Comparison of ENCODE assay signal across 8 mouse cellular contexts in the genomic region with DNA sequence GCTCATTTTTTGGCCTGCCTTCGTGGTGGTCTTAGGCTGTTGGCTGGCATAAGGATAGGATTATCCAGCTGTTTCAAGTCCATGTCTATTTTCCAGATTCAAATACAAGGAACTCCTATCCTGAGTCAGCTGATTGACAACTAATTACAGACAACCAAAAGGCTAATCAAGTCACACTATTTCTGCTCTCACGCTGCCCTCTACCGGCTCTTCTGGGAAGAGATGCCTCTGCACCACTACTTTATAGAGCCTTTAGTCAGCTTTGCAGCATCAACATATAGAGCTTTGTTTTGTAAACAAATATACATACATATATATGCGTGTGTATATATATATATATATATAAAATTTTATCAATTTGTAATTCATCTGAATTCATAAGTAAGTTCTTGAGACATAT.
DNase-seq lines count a peak whose midpoint lies in the region; ATAC-seq lines count a peak whose summit lies in the region.

No protein-coding gene starts in this region.

- intact Hi-C loops in heart, postnatal 14 days (cut with DNase I) = loop anchor here (10.0 kb wide), 1 partner anchor 47 kb away; no protein-coding TSS in a partner anchor
- intact Hi-C loops in heart, postnatal 25 days (cut with DNase I) = no loop called here

- no peak for ATAC-seq in inflammation-experienced regulatory T-cells, adult 6 months

- peak; percentile 25 to 27 for DNase-seq in heart, postnatal 14 days
- no peak for DNase-seq in heart, postnatal 25 days (ENCODE audit: low spot score)
- peak; percentile 32 for DNase-seq in urinary bladder, postnatal 25 days (ENCODE audit: low spot score)
- DNase-seq in urinary bladder, adult 2 months (ENCODE audit: low spot score) = no peak
- peak; percentile 11 for DNase-seq in embryo, embryonic 9.5 days (ENCODE audit: extremely low spot score)
- DNase-seq in kidney, postnatal 4 days = peak; percentile 57 to 59
- DNase-seq in spleen, postnatal 36 days (ENCODE audit: low spot score in 2 of 2) = peak; percentile 25 to 29

Comparison
In these comparisons a context has a peak if more than half of its experiments do, and no peak if none do; other contexts are left out.
1. DNase-seq: peak in heart, postnatal 14 days (2 of 2), urinary bladder, postnatal 25 days (single experiment), embryo, embryonic 9.5 days (single experiment), kidney, postnatal 4 days (2 of 2) and spleen, postnatal 36 days (2 of 2); none in heart, postnatal 25 days (single experiment) and urinary bladder, adult 2 months (single experiment).